Mouse (Mus musculus) bone marrow macrophage, adult 2 months (primary cell): Measurements from ENCODE around the gene Hsd17b11. TPM values are rescaled to one million over a fixed set of nuclear protein-coding genes. Genes with fewer than 3 reads are reported as not detected.
"Not testable (repeated sequence)": the region's sequence is repeated elsewhere in the genome, so short reads cannot be mapped to it uniquely, and the experiment has no call there.

ENCODE experiments used
- H3K27ac ChIP-seq: 2 replicates; pipeline ENCODE4 v1.5.1; 2012; ENCODE audit warnings: low read depth, low read length; ENCODE audit not compliant: insufficient read depth
- H3K4me1 ChIP-seq: 2 replicates; pipeline ENCODE4 v1.6.1; 2012; ENCODE audit warnings: low read length; ENCODE audit not compliant: control insufficient read depth, insufficient read depth
- H3K4me3 ChIP-seq: 2 replicates; pipeline ENCODE4 v1.5.1; 2012; ENCODE audit warnings: mild to moderate bottlenecking, low read length, moderate library complexity; ENCODE audit not compliant: insufficient read depth
- CTCF ChIP-seq: IDR thresholded peaks from 2 replicates; pipeline ENCODE4 v1.5.1; 2012; ENCODE audit warnings: low read depth, mild to moderate bottlenecking, low read length, moderate library complexity
- POLR2A ChIP-seq: IDR thresholded peaks from 2 replicates; pipeline ENCODE4 v1.6.1; 2012; ENCODE audit warnings: mild to moderate bottlenecking, low read depth, low read length, borderline replicate concordance
- polyA plus RNA-seq: library from polyadenylated mRNA; stranded (reverse); fragments of >200 nt; gene quantifications from 2 replicates; pipeline ENCODE4 v1.2.4, GENCODE M21; 2012; ENCODE audit not compliant: missing spikeins, insufficient read depth, insufficient read length

The Hsd17b11 gene
- polyA plus RNA-seq, 1 experiment = 205 TPM

DNA sequence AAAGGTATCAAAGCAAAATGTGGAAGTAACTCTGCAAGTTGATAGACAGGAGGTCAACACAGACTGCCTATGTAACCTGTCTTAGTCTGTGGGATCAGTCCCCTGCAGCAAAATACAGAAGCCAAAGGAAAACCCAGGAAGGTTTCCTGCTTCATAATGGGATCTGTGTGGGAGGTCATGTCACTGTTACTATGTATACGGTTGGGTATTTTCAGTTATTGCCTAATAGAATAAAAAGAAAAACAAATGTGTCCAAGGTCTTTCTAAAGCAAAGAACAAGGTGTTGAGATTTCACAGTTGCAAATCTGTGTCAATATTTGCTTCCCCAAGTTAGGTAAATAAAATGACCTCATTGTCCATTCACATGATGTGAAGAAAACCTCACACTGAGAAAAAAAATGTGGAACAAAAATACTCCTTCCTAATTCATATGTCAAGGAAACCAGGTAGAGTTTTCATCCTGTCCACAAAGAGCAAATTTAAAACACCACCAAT is 58.7 kb downstream of the Hsd17b11 start:
- Histone ChIP-seq H3K4me1 (no peaks in the 10 kb centered on the region), H3K27ac (no peak overlapping the region), H3K4me3 (no peak overlapping the region)
- no peak for TF ChIP-seq POLR2A
- TF ChIP-seq CTCF = no peak

DNA sequence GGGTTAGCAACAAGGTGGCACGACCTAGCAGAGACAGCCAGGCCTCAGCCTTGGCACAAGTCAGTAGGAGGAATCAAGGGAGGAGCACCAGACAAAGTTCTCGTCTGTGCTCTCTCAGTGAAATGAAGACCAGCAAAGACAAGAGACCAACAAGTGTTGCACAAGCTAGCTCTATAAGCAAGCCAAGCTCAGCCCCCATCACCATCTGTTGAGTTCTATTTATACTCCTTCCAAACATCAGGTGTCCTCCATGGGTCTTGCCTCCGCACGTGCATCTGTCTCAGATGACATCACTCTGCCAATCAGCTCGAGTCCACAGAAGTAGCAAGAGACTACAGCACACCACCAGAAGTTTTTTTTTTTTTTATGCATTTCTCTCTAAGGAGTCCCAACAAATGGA is 67.1 kb downstream of the Hsd17b11 start:
- Histone ChIP-seq H3K4me1 (no peaks in the 10 kb centered on the region), H3K4me3 (no peak overlapping the region), H3K27ac (no peak overlapping the region)
- TF ChIP-seq CTCF (no peak), POLR2A (no peak)

DNA sequence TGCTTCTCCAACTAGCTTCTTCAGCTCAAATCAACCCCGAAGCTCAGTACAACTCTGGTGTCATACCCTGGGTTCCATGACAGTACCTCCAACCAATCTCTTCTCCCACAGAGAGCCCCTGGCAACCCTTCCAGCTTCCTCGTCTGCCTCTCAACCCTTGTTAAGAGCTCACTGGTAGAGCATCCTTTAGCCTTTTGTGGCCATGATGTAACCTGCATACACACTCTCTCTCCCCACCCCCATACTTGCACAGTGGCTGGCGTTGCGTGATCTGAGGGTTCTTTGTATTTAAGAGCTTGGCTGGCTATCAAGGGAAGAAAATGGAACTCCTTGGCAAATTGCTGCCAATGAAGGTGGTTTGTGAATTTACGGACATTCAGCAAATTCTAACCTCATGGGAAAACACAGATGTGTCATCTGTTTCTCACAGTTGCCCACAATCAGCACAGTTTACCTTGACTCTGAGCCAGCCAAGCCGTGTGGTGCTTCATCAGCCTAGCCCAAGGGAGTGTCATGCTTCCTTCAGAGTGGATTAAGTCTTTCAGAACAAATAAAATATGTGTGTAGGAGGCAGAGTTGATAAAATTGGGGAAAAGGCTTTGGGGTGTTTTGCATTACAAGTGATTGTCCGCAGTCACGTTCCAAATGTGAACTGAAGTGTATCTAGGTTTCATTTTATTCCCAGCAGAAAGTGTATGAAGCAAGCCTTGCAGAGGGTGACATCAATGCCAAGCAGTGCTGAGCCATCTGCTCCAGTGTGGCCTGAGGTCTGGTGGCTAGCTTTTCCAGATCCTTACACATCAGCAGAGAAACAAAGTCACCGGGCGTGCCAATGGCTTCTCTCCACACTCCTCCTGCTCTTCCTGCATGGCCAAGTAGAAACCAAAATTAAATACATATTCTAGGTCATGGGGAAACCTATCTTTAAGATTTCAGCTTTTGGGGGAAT is 68.3 kb downstream of the Hsd17b11 start:
- Histone ChIP-seq H3K4me3 (no peak overlapping the region), H3K4me1 (no peaks in the 10 kb centered on the region), H3K27ac (no peak overlapping the region)
- TF ChIP-seq CTCF = no peak

DNA sequence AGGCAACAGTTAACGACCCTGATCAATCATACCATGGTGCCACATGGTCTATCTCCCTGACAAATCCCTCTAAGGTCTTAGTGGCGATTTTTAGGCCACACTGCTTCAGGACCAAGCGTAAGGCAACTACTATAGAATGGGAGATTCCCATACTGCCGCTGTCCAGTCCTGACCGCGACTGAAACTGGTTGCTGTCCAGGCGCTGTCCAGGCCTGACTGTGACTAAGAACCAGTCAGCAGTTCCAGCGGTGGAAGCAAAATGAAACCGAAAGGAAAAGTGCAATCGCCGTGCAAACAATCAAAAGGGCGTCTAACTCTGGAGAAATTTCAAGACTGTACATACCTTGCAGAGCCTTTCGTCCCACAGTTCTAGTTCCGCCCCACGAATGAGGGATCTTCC is 71.6 kb downstream of the Hsd17b11 start:
- H3K4me1 ChIP-seq, H3K27ac ChIP-seq, H3K4me3 ChIP-seq: not testable (repeated sequence)

DNA sequence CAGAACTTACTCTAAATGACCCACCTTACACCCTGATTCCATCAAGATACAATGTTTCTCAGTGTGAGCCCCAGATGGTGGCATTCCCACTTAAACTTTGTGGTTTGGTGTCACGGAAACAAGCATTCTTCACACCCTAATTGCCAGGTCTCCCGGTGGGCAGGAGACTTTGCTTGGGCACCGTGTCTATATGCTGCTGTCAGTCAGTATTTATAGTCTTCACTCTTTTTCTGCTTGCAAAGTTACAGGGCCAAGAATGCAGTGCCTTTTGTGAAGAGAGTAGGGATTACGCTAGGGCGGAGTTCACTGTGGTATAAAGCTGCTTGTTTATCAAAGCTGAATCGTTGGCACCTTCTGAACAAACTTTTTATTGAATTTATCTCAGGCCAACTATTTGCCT is 78.5 kb downstream of the Hsd17b11 start:
- Histone ChIP-seq H3K4me1 (no peaks in the 10 kb centered on the region), H3K27ac (no peak overlapping the region), H3K4me3 (no peak overlapping the region)
- TF ChIP-seq POLR2A = no peak
- TF ChIP-seq CTCF = no peak

DNA sequence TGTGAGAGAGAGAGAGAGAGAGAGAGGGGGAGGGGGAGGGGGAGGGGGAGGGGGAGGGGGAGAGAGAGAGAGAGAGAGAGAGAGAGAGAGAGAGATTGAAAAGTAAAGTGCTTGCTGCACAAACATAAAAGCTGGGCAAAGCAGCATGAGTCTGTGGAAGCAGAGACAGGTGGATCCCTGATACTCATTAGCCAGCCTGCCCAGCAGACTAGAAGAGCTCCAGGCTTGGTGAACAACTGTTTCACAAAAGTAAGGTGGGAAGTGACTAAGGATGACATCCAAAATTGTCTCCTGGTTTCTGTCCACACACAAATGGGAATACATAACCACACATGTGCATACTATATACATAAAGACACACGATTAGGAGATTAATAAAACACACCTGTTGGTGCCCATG is 81.9 kb downstream of the Hsd17b11 start:
- Histone ChIP-seq H3K4me1 (peaks cover 14% of the 10 kb centered on the region), H3K27ac (no peak overlapping the region), H3K4me3 (no peak overlapping the region)
- no peak for TF ChIP-seq CTCF
- TF ChIP-seq POLR2A = no peak

Other genes starting within 250 kb of the Hsd17b11 start
- gene Klhl8, start 110.7 kb downstream of the Hsd17b11 start, polyA plus RNA-seq = 2.8 and 2.9 TPM in 2 replicates
- not detected in 2 replicates for gene Hsd17b13, start 44.5 kb downstream of the Hsd17b11 start, polyA plus RNA-seq
- 60.6 and 68.3 TPM in 2 replicates for gene Nudt9, start 24.4 kb upstream of the Hsd17b11 start, polyA plus RNA-seq
- gene Gm17660, start 55.7 kb upstream of the Hsd17b11 start, polyA plus RNA-seq = not detected in 2 replicates
- 0.27 TPM in 1 of 2 replicates, not detected in the other for gene Sparcl1, start 91.8 kb upstream of the Hsd17b11 start, polyA plus RNA-seq
- gene Dspp, start 148.8 kb upstream of the Hsd17b11 start, polyA plus RNA-seq = not detected in 2 replicates
- not detected in 2 replicates for gene Dmp1, start 180.7 kb upstream of the Hsd17b11 start, polyA plus RNA-seq